Mouse (Mus musculus) heart, embryonic 11.5 days (tissue): ENCODE data around the gene Olfr370. TPM values are rescaled to one million over a fixed set of nuclear protein-coding genes. Genes with fewer than 3 reads are reported as not detected.
"Not testable (repeated sequence)": the region's sequence is repeated elsewhere in the genome, so short reads cannot be mapped to it uniquely, and the experiment has no call there.

Source experiments
- ATAC-seq: fragments of 200-750 bp; cut with Nextera tagmentation; replicated peaks from 2 replicates; pipeline ENCODE4 v1.8.0; 2017; ENCODE audit warnings: moderate library complexity; ENCODE audit not compliant: insufficient number of reproducible peaks, low FRiP score, low TSS enrichment
- H3K27ac ChIP-seq: fragments of 300-500 bp; sonication (generic); 2 replicates; pipeline ENCODE4 v1.5.1; 2014; ENCODE audit warnings: mild to moderate bottlenecking, low read depth, low read length
- H3K27me3 ChIP-seq: fragments of 300-500 bp; sonication (generic); 2 replicates; pipeline ENCODE4 v1.6.1; 2014; ENCODE audit warnings: mild to moderate bottlenecking, low read length, mixed read lengths; ENCODE audit not compliant: control insufficient read depth, insufficient read depth
- H3K36me3 ChIP-seq: fragments of 300-500 bp; sonication (generic); 2 replicates; pipeline ENCODE4 v1.6.1; 2014; ENCODE audit warnings: mild to moderate bottlenecking, low read length, moderate library complexity, mixed read lengths; ENCODE audit not compliant: control insufficient read depth, insufficient read depth
- H3K4me1 ChIP-seq: fragments of 300-500 bp; sonication (generic); 2 replicates; pipeline ENCODE4 v1.6.1; 2014; ENCODE audit warnings: low read length; ENCODE audit not compliant: control insufficient read depth, insufficient read depth
- H3K4me2 ChIP-seq: fragments of 300-500 bp; sonication (generic); 2 replicates; pipeline ENCODE4 v1.6.1; 2014; ENCODE audit warnings: mild to moderate bottlenecking, moderate library complexity
- H3K4me3 ChIP-seq: fragments of 300-500 bp; sonication (generic); 2 replicates; pipeline ENCODE4 v1.5.1; 2014; ENCODE audit warnings: low read depth, low read length
- H3K9ac ChIP-seq: fragments of 300-500 bp; sonication (generic); 2 replicates; pipeline ENCODE4 v1.6.1; 2014; ENCODE audit warnings: mild to moderate bottlenecking, low read depth, low read length, moderate library complexity
- H3K9me3 ChIP-seq: fragments of 300-500 bp; sonication (generic); replicated peaks from 2 replicates; pipeline ENCODE4 v1.6.1; 2016; ENCODE audit warnings: low read length; ENCODE audit not compliant: control insufficient read depth
- WGBS: fragments of 180-500 bp; shearing (Covaris S2); extraction: QIAGEN DNeasy Blood & Tissue Kit; methylation state at CpG from one replicate; pipeline ENCODE4 v1.1.7; 2014; ENCODE audit not compliant: insufficient replicate concordance; 5-methylcytosine and 5-hydroxymethylcytosine counted together
- polyA plus RNA-seq: library from polyadenylated mRNA; unstranded; fragments of >200 nt; fragmentation: Nextera tagmentation; extraction: Ambion mirVana; gene quantifications from 2 replicates; pipeline ENCODE4 v1.2.1, GENCODE M21; 2014

The Olfr370 gene
- polyA plus RNA-seq, result 0.08 TPM in 1 of 2 replicates, not detected in the other

DNA sequence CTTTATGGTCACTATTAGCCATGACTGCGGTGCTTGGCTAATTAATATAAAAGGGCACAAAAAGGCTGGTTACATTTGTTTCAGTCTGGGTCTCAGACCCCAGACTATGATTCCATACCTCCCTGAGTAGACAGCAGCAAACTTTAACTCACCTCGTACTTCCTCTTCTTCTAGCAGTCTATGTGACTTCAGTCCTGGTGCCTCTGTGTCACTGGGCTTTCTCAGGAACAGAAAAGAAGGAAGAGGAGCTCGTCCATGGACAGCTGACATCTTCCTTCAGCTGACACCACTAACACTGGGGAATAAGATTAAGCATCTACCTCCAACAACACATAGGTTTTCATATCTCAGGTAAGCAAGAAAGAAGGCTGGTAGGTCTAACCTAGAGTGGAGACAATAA lies at the start of gene Olfr370:
Olfr370 (plus strand) TSS at position 45 of the 400 bp plus-strand sequence.
- no peak for ATAC-seq
- H3K27ac ChIP-seq, result no peak within 1 kb of the TSS
- H3K27me3 ChIP-seq, result no peaks in the 10 kb centered on the region
- H3K4me1 ChIP-seq, result no peaks in the 10 kb centered on the region
- WGBS, result 78% methylated on average over 3 of the region's 3 CpGs
- no peaks in the 10 kb centered on the region for H3K9me3 ChIP-seq
- no peaks in the 10 kb centered on the region for H3K36me3 ChIP-seq
- no peak within 1 kb of the TSS for H3K9ac ChIP-seq
- H3K4me2 ChIP-seq, result no peak within 1 kb of the TSS
- no peak within 1 kb of the TSS for H3K4me3 ChIP-seq

DNA sequence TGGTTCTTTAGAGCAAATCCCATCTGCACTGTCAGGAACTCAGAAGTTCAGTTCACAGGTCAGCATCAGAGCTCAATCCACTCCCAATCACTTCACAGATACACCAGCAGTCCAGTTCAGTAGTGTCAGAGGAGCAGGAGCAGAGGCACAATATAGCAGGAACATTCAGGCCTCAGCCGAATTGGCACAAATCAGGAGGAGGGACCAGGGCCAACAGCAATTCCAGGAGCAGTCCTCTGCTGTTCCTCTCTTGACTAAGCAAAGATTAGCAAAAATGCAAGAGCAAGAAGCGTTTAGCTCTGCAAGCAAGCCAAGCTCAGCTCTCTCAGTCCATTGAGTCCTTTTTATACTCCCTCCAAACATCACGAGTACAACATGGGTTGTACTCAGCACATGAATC lies 23.9 kb upstream of the Olfr370 start:
- Histone ChIP-seq H3K27ac (no peak overlapping the region), H3K4me1 (no peaks in the 10 kb centered on the region), H3K4me3 (no peak overlapping the region), H3K9me3 (no peaks in the 10 kb centered on the region), H3K36me3 (no peaks in the 10 kb centered on the region), H3K27me3 (no peaks in the 10 kb centered on the region), H3K9ac (no peak overlapping the region), H3K4me2 (no peak overlapping the region)
- ATAC-seq, result no peak
- WGBS, result 74% methylated on average over 3 of the region's 3 CpGs

DNA sequence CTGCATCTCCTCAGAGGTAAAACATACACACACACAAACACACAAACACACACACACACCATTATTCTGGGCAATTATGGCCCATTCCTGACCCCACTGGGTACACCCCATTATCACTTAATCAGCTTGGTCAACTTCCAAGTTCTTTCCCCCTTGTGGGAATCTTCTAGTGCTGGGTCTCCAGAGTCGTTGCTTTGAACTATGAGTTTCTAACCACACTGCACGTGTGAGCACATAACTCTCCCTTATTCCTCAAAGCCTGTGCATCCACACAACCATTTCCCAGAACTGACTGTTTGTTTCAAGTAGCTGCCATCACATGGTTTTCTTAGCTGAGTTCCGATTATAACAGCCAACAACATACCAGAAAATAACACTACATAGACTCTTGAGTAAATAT lies 15.1 kb upstream of the Olfr370 start:
- H3K4me1 ChIP-seq, result no peaks in the 10 kb centered on the region
- H3K36me3 ChIP-seq, result no peaks in the 10 kb centered on the region
- ATAC-seq, result no peak
- no peak overlapping the region for H3K9ac ChIP-seq
- no peak overlapping the region for H3K4me3 ChIP-seq
- 63% methylated on average over 3 of the region's 3 CpGs for WGBS
- no peaks in the 10 kb centered on the region for H3K9me3 ChIP-seq
- no peak overlapping the region for H3K27ac ChIP-seq
- H3K27me3 ChIP-seq, result no peaks in the 10 kb centered on the region
- no peak overlapping the region for H3K4me2 ChIP-seq

DNA sequence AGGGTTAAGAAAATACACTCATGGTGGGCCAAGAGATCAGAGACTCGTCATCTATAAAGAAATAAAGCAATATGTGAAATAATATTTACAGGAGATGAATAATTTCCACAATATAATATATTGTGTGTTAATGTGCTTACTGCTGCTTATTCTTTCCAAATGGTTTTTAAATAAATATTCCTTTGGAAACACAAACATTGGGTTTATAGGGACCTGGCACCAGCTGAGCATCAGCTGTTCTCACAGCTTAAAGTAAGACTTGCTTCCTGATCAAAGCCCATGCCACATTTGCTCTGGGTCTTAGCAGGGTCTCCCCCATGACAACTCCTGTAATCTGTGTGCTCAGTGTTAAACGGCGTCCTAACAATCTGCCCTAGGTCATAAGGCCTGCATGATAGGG lies 14.7 kb upstream of the Olfr370 start:
- H3K9ac ChIP-seq, ATAC-seq, H3K9me3 ChIP-seq, H3K4me3 ChIP-seq, H3K36me3 ChIP-seq, H3K4me1 ChIP-seq, H3K27me3 ChIP-seq, H3K27ac ChIP-seq, H3K4me2 ChIP-seq: not testable (repeated sequence)
- WGBS, result 64% methylated on average over 3 of the region's 3 CpGs

DNA sequence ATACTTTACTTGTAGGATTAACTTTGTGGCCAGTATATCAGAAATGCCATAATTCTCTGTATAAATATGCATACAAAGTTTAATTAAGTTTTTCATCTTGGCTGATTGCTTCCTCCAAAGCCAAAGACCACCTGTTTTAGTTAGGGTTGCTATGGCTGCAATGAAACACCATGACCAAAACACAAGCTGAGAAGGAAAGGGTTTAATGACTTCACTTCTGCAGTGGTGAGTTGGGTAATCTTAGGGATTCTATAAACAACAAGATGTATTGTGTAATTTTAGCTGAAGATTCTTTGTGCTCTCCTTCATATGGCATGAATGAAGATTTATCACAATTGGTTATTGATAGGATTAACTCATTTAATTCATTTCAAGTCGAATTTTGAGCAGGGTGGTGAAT lies 14.3 kb upstream of the Olfr370 start:
- ATAC-seq, result no peak
- no peaks in the 10 kb centered on the region for H3K27me3 ChIP-seq
- no peak overlapping the region for H3K27ac ChIP-seq
- no peaks in the 10 kb centered on the region for H3K9me3 ChIP-seq
- H3K4me1 ChIP-seq, result no peaks in the 10 kb centered on the region
- no peak overlapping the region for H3K9ac ChIP-seq
- H3K4me2 ChIP-seq, result no peak overlapping the region
- H3K36me3 ChIP-seq, result no peaks in the 10 kb centered on the region
- WGBS, result 33% methylated on average over 1 of the region's 1 CpGs
- no peak overlapping the region for H3K4me3 ChIP-seq

DNA sequence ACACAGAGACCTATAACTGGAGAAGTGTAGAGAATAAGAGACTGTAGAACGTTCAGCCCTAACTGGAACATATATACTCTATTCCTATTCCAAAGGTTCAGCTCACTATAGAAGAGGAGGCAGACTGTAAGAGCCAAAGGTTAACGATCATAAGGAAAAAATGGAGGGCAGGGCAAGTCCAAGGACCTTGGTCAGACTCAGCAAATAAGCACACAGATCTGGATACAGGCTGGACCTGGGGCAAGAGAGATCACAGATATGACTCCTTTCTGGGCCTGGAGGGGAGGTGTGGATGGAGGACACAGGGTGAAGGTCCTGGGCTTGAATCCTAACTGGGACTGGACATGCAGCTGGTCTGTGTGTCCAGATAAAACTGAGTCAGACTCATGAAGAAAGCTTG lies 778 bp upstream of the Olfr370 start:
- H3K9me3 ChIP-seq, result no peaks in the 10 kb centered on the region
- no peaks in the 10 kb centered on the region for H3K4me1 ChIP-seq
- WGBS, result 70% methylated on average over 2 of the region's 2 CpGs
- H3K9ac ChIP-seq, result no peak overlapping the region
- H3K4me2 ChIP-seq, result no peak overlapping the region
- H3K4me3 ChIP-seq, result no peak overlapping the region
- H3K36me3 ChIP-seq, result no peaks in the 10 kb centered on the region
- ATAC-seq, result no peak
- H3K27me3 ChIP-seq, result no peaks in the 10 kb centered on the region
- no peak overlapping the region for H3K27ac ChIP-seq

DNA sequence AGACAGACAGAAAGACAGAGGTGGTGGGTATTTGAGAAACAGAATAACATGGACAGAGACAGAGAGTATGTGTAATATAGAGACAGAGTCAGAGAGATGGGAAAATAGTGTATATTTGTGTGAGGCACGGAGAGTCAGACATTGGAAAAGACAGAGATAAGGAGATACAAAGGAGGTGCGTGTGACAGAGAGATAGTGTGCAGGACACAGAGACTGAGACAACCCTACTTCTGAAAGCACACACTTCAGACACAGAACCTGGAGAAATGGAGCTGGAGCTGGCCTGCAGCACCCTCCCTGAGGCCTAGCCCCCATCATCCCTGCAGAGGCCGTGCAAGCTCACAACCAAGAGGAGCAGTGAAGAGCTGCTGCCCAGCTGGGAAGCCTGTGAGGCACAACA lies 27.1 kb downstream of the Olfr370 start:
- 50% methylated on average over 3 of the region's 3 CpGs for WGBS
- no peak overlapping the region for H3K9ac ChIP-seq
- no peak overlapping the region for H3K4me3 ChIP-seq
- ATAC-seq, result no peak
- no peaks in the 10 kb centered on the region for H3K9me3 ChIP-seq
- peaks cover 3% of the 10 kb centered on the region; the same call in 1 of the 2 replicates for H3K4me1 ChIP-seq
- no peaks in the 10 kb centered on the region for H3K27me3 ChIP-seq
- H3K27ac ChIP-seq, result no peak overlapping the region
- H3K36me3 ChIP-seq, result no peaks in the 10 kb centered on the region
- H3K4me2 ChIP-seq, result no peak overlapping the region

DNA sequence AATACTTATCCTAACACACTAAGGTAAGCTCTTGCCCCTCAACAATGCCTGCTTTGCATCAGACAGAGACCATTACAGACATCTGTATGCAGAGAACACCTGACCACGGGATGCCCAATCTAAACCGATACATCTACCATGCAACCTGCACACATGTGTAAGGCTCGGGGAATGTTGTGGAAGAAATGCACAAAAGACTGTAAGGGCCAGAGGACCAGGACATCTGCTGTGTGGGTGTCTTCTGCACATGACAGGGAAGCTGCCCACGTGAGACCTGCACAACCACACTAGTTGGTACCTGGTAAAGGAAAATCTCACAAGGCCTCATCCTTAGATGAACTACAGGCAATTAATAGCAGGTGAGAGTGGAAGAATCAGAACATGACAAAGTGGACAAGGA lies 27.7 kb downstream of the Olfr370 start:
- H3K9me3 ChIP-seq, result no peaks in the 10 kb centered on the region
- no peaks in the 10 kb centered on the region for H3K36me3 ChIP-seq
- H3K4me1 ChIP-seq, result peaks cover 8% of the 10 kb centered on the region
- H3K4me2 ChIP-seq, result no peak overlapping the region
- H3K27me3 ChIP-seq, result no peaks in the 10 kb centered on the region
- no peak overlapping the region for H3K4me3 ChIP-seq
- no peak overlapping the region for H3K27ac ChIP-seq
- no peak overlapping the region for H3K9ac ChIP-seq
- ATAC-seq, result no peak
- WGBS, result 72% methylated on average over 4 of the region's 4 CpGs

DNA sequence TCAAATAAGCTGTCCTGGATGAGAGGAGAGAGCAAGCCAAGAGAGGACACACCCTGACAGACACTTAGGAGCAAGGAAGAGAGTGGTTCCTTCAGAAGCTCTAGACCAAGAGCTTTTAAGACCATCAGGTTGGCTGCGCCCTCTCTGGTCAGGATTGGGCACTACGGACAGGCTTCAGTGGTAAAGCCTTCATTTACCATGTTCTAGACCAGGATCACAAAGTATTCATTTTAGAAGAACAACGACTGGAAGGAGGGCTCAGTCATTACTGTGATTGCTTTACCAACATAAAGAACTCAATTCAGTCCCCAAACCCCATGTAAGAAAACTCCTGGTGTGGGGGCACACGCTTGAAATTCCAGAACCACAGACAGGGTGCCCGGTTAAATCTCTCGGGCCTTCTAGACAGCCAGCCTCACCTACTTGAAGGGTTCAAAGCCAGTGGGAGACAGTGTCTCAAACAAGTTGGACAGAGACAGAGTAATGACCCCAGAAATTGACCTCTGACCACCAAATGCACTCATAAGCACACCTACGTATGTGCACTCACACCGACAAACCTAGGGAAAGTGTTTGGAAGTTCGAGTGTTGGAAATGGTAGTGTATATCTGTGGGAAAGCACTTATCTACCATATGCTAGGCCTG lies 30.3 kb downstream of the Olfr370 start:
- 0 out of 2 replicates have a peak, but pooled peaks cover 3% of the 10 kb centered on the region for H3K36me3 ChIP-seq
- H3K4me2 ChIP-seq, result peak overlapping the region; percentile 93
- H3K4me1 ChIP-seq, result peaks cover 12% of the 10 kb centered on the region
- H3K9me3 ChIP-seq, result no peaks in the 10 kb centered on the region
- no peak overlapping the region for H3K27ac ChIP-seq
- no peak overlapping the region for H3K9ac ChIP-seq
- H3K4me3 ChIP-seq, result no peak overlapping the region
- no peaks in the 10 kb centered on the region for H3K27me3 ChIP-seq
- WGBS, result 69% methylated on average over 9 of the region's 9 CpGs
- ATAC-seq, result 0 out of 2 replicates have a peak, but pooled peaks have one; percentile 6
